23 mouse cellular contexts compared by ENCODE assay signal in genomic region chr7:37614381-37614780, GRCm38 (mm10).
A peak's percentile ranks its signal among the peaks of the same experiment; 100 is the strongest.
DNase-seq lines count a peak whose midpoint lies in the region; ATAC-seq lines count a peak whose summit lies in the region.
"Had no signal": no experiment of that assay in that cellular context is flagged by ENCODE, and none has a peak within 500 bp of the region (broad histone marks: within the 10 kb centered on the region; RNA-seq: fewer than 3 reads in every experiment).

No protein-coding gene starts in this region.

- no peak for ATAC-seq in cerebellum, adult (ENCODE audit: insufficient number of reproducible peaks, low FRiP score, low TSS enrichment)
- ATAC-seq: forebrain, embryonic 16.5 days; inflammation-experienced regulatory T-cells, adult 6 months; midbrain, embryonic 15.5 days had no signal

- DNase-seq in adrenal gland, adult 2 months, result peak; percentile 52
- DNase-seq in adrenal gland, postnatal 25 days, result no peak
- peak; percentile 35 to 40 for DNase-seq in cerebellum, postnatal 25 days
- peak; percentile 12 for DNase-seq in layer of hippocampus, adult 11-12 months (ENCODE audit: low spot score)
- no peak for DNase-seq in layer of hippocampus, adult 18-20 months (ENCODE audit: low spot score in 2 of 2)
- peak; percentile 48 to 52 for DNase-seq in adrenal gland, postnatal 36 days
- no peak for DNase-seq in right cerebral cortex, postnatal 4 days
- DNase-seq: gastrocnemius, adult 2 months; gastrocnemius, postnatal 36 days; heart, postnatal 4 days; kidney, adult 11 months; kidney, postnatal 14 days; liver; lung, adult 2 months; lung, postnatal 10 days; retina, postnatal 1 day; right cerebral cortex, postnatal 14 days; thymus, adult 18-20 months; thymus, postnatal 25 days had no signal

Comparison
In these comparisons a context has a peak if more than half of its experiments do, and no peak if none do; other contexts are left out.
1. DNase-seq: peak in adrenal gland, adult 2 months (single experiment), cerebellum, postnatal 25 days (2 of 2), layer of hippocampus, adult 11-12 months (single experiment) and adrenal gland, postnatal 36 days (2 of 2); none in adrenal gland, postnatal 25 days (single experiment), layer of hippocampus, adult 18-20 months (0 of 2) and right cerebral cortex, postnatal 4 days (single experiment).